Mouse (Mus musculus) midbrain, embryonic 11.5 days (tissue): ENCODE data around the gene Gm21119. TPM values are rescaled to one million over a fixed set of nuclear protein-coding genes. Genes with fewer than 3 reads are reported as not detected.
"Not testable (repeated sequence)": the region's sequence is repeated elsewhere in the genome, so short reads cannot be mapped to it uniquely, and the experiment has no call there.

Experiments
- ATAC-seq: fragments of 200-750 bp; cut with Nextera tagmentation; 2 replicates; pipeline ENCODE4 v1.8.0; 2017; ENCODE audit warnings: moderate TSS enrichment, moderate library complexity; ENCODE audit not compliant: low FRiP score
- DNase-seq: peaks from one replicate; pipeline ENCODE4 v3.0.0; 2015; ENCODE audit warnings: low spot score; ENCODE audit errors: missing footprints
- H3K27ac ChIP-seq: fragments of 300-500 bp; sonication (generic); 2 replicates; pipeline ENCODE4 v1.5.1; 2014; ENCODE audit warnings: low read depth, low read length
- H3K27me3 ChIP-seq: fragments of 300-500 bp; sonication (generic); 2 replicates; pipeline ENCODE4 v1.6.1; 2014; ENCODE audit warnings: mild to moderate bottlenecking, low read length, moderate library complexity, mixed read lengths; ENCODE audit not compliant: control insufficient read depth, insufficient read depth
- H3K36me3 ChIP-seq: fragments of 300-500 bp; sonication (generic); 2 replicates; pipeline ENCODE4 v1.6.1; 2014; ENCODE audit warnings: mild to moderate bottlenecking, low read length, moderate library complexity, mixed read lengths; ENCODE audit not compliant: control insufficient read depth, insufficient read depth
- H3K4me1 ChIP-seq: fragments of 300-500 bp; sonication (generic); 2 replicates; pipeline ENCODE4 v1.6.1; 2014; ENCODE audit warnings: low read length; ENCODE audit not compliant: control insufficient read depth, insufficient read depth
- H3K4me2 ChIP-seq: fragments of 300-500 bp; sonication (generic); 2 replicates; pipeline ENCODE4 v1.6.1; 2014; ENCODE audit warnings: mild to moderate bottlenecking, moderate library complexity
- H3K4me3 ChIP-seq: fragments of 300-500 bp; sonication (generic); 2 replicates; pipeline ENCODE4 v1.5.1; 2014; ENCODE audit warnings: low read depth, low read length
- H3K9ac ChIP-seq: fragments of 300-500 bp; sonication (generic); 2 replicates; pipeline ENCODE4 v1.6.1; 2014; ENCODE audit warnings: low read length
- H3K9me3 ChIP-seq: fragments of 300-500 bp; sonication (generic); 2 replicates; pipeline ENCODE4 v1.6.1; 2016; ENCODE audit warnings: low read length; ENCODE audit not compliant: control insufficient read depth
- WGBS: fragments of 180-500 bp; shearing (Covaris S2); extraction: QIAGEN DNeasy Blood & Tissue Kit; methylation state at CpG from one replicate; pipeline ENCODE4 v1.1.7; 2014; 5-methylcytosine and 5-hydroxymethylcytosine counted together
- polyA plus RNA-seq: library from polyadenylated mRNA; unstranded; fragments of >200 nt; fragmentation: Nextera tagmentation; extraction: Ambion mirVana; gene quantifications from 2 replicates; pipeline ENCODE4 v1.2.1, GENCODE M21; 2014

Gm21119 gene
- polyA plus RNA-seq, 1 experiment from 2014 or later: not detected

GRCm38 (mm10) chr8:20637931-20638330, 23.2 kb downstream of the Gm21119 start:
- DNase-seq, H3K9me3 ChIP-seq, H3K4me3 ChIP-seq, H3K4me1 ChIP-seq, ATAC-seq, H3K36me3 ChIP-seq, H3K4me2 ChIP-seq, H3K9ac ChIP-seq, H3K27ac ChIP-seq, H3K27me3 ChIP-seq: not testable (repeated sequence)
- WGBS: no CpG with 5 or more reads among the region's 1 CpGs

- not testable (repeated sequence) for DNase-seq, ATAC-seq, H3K9ac ChIP-seq, H3K36me3 ChIP-seq, H3K27me3 ChIP-seq, H3K4me1 ChIP-seq, H3K27ac ChIP-seq, H3K4me3 ChIP-seq, H3K9me3 ChIP-seq, H3K4me2 ChIP-seq
- no CpG with 5 or more reads among the region's 1 CpGs for WGBS
Measured at GRCm38 (mm10) chr8:20643536-20643935, 28.8 kb downstream of the Gm21119 start.

- not testable (repeated sequence) for H3K9ac ChIP-seq, ATAC-seq, H3K4me3 ChIP-seq, H3K4me1 ChIP-seq, H3K4me2 ChIP-seq, H3K36me3 ChIP-seq, H3K9me3 ChIP-seq, H3K27me3 ChIP-seq, DNase-seq, H3K27ac ChIP-seq
Measured at GRCm38 (mm10) chr8:20652976-20653375, 38.3 kb downstream of the Gm21119 start.

GRCm38 (mm10) chr8:20678418-20678817, 63.7 kb downstream of the Gm21119 start:
- not testable (repeated sequence) for ATAC-seq, DNase-seq, H3K36me3 ChIP-seq, H3K9me3 ChIP-seq, H3K9ac ChIP-seq, H3K4me3 ChIP-seq, H3K4me2 ChIP-seq, H3K27me3 ChIP-seq, H3K27ac ChIP-seq, H3K4me1 ChIP-seq
